Mouse (Mus musculus): ENCODE data around the gene Olfr669. TPM values are rescaled to one million over a fixed set of nuclear protein-coding genes. Genes with fewer than 3 reads are reported as not detected.

Gene Olfr669
- polyA plus RNA-seq, 1 experiment from 2014 or later = not detected

Other genes starting within 250 kb of the Olfr669 start
- not detected in 2 replicates for gene Olfr661, start 247.7 kb upstream of the Olfr669 start, polyA plus RNA-seq (2014; fragmentation: Nextera tagmentation; extraction: Ambion mirVana)
- gene Usp17le, start 156.8 kb upstream of the Olfr669 start, polyA plus RNA-seq (2014; fragmentation: Nextera tagmentation; extraction: Ambion mirVana) = not detected in 2 replicates
- not detected in 2 replicates for gene Usp17lb, start 91.6 kb upstream of the Olfr669 start, polyA plus RNA-seq (2014; fragmentation: Nextera tagmentation; extraction: Ambion mirVana)
- not detected in 2 replicates for gene Usp17la, start 77.2 kb upstream of the Olfr669 start, polyA plus RNA-seq (2014; fragmentation: Nextera tagmentation; extraction: Ambion mirVana)
- gene Olfr665, start 56.2 kb upstream of the Olfr669 start, polyA plus RNA-seq (2014; fragmentation: Nextera tagmentation; extraction: Ambion mirVana) = not detected in 2 replicates
- gene Olfr666, start 38.3 kb upstream of the Olfr669 start, polyA plus RNA-seq (2014; fragmentation: Nextera tagmentation; extraction: Ambion mirVana) = 0.08 TPM in 1 of 2 replicates, not detected in the other
- not detected in 2 replicates for gene Olfr667, start 12.8 kb upstream of the Olfr669 start, polyA plus RNA-seq (2014; fragmentation: Nextera tagmentation; extraction: Ambion mirVana)
- gene Olfr668, start 6.2 kb upstream of the Olfr669 start, polyA plus RNA-seq (2014; fragmentation: Nextera tagmentation; extraction: Ambion mirVana) = not detected in 2 replicates
- not detected in 2 replicates for gene Olfr670, start 28.4 kb downstream of the Olfr669 start, polyA plus RNA-seq (2014; fragmentation: Nextera tagmentation; extraction: Ambion mirVana)
- gene Olfr671, start 44.9 kb downstream of the Olfr669 start, polyA plus RNA-seq (2014; fragmentation: Nextera tagmentation; extraction: Ambion mirVana) = not detected in 2 replicates
- gene Olfr672, start 67.8 kb downstream of the Olfr669 start, polyA plus RNA-seq (2014; fragmentation: Nextera tagmentation; extraction: Ambion mirVana) = 0.22 and 0.36 TPM in 2 replicates
- not detected in 2 replicates for gene Olfr675, start 94.2 kb downstream of the Olfr669 start, polyA plus RNA-seq (2014; fragmentation: Nextera tagmentation; extraction: Ambion mirVana)
- gene Olfr676, start 98.5 kb downstream of the Olfr669 start, polyA plus RNA-seq (2014; fragmentation: Nextera tagmentation; extraction: Ambion mirVana) = not detected in 2 replicates
- not detected in 2 replicates for gene Olfr677, start 117.1 kb downstream of the Olfr669 start, polyA plus RNA-seq (2014; fragmentation: Nextera tagmentation; extraction: Ambion mirVana)
- gene Olfr678, start 130.2 kb downstream of the Olfr669 start, polyA plus RNA-seq (2014; fragmentation: Nextera tagmentation; extraction: Ambion mirVana) = not detected in 2 replicates
- gene Olfr679, start 147.0 kb downstream of the Olfr669 start, polyA plus RNA-seq (2014; fragmentation: Nextera tagmentation; extraction: Ambion mirVana) = 0.06 TPM in 1 of 2 replicates, not detected in the other
- gene Olfr680-ps1, start 158.6 kb downstream of the Olfr669 start, polyA plus RNA-seq (2014; fragmentation: Nextera tagmentation; extraction: Ambion mirVana) = not detected in 2 replicates
- gene Olfr681, start 182.6 kb downstream of the Olfr669 start, polyA plus RNA-seq (2014; fragmentation: Nextera tagmentation; extraction: Ambion mirVana) = 0.18 TPM in 1 of 2 replicates, not detected in the other
- not detected in 2 replicates for gene Olfr683, start 212.8 kb downstream of the Olfr669 start, polyA plus RNA-seq (2014; fragmentation: Nextera tagmentation; extraction: Ambion mirVana)
- gene Olfr684, start 229.4 kb downstream of the Olfr669 start, polyA plus RNA-seq (2014; fragmentation: Nextera tagmentation; extraction: Ambion mirVana) = not detected in 2 replicates

Measured in embryonic facial prominence, embryonic 14.5 days (tissue).